Mouse (Mus musculus): ENCODE results near the gene Lztfl1. TPM values are rescaled to one million over a fixed set of nuclear protein-coding genes. Genes with fewer than 3 reads are reported as not detected.

Lztfl1 gene
- polyA plus RNA-seq, 1 experiment = 19.1 TPM

- TF ChIP-seq CTCF (IDR thresholded peaks at IDR 0.05; ENCODE audit: borderline replicate concordance, extremely low read depth, insufficient read depth, insufficient read length) = no peak
- TF ChIP-seq POLR2A (IDR thresholded peaks at IDR 0.05; ENCODE audit: borderline replicate concordance, extremely low read depth, insufficient read depth, insufficient read length, poor library complexity, severe bottlenecking) = no peak
- no peak for DNase-seq (ENCODE audit: low read depth)
Observed at GRCm38 (mm10) chr9:123734133-123734532, 16.6 kb upstream of the Lztfl1 start.

GRCm38 (mm10) chr9:123731271-123731670, 13.8 kb upstream of the Lztfl1 start:
- no peak for DNase-seq (ENCODE audit: low read depth)
- TF ChIP-seq POLR2A (IDR thresholded peaks at IDR 0.05; ENCODE audit: borderline replicate concordance, extremely low read depth, insufficient read depth, insufficient read length, poor library complexity, severe bottlenecking) (no peak), CTCF (IDR thresholded peaks at IDR 0.05; ENCODE audit: borderline replicate concordance, extremely low read depth, insufficient read depth, insufficient read length) (no peak)

- TF ChIP-seq POLR2A (IDR thresholded peaks at IDR 0.05; ENCODE audit: borderline replicate concordance, extremely low read depth, insufficient read depth, insufficient read length, poor library complexity, severe bottlenecking) = no peak
- TF ChIP-seq CTCF (IDR thresholded peaks at IDR 0.05; ENCODE audit: borderline replicate concordance, extremely low read depth, insufficient read depth, insufficient read length) = no peak
- no peak for DNase-seq (ENCODE audit: low read depth)
Observed at GRCm38 (mm10) chr9:123722737-123723493, 5.4 kb upstream of the Lztfl1 start.

GRCm38 (mm10) chr9:123716301-123716700, 1.2 kb downstream of the Lztfl1 start:
- DNase-seq (ENCODE audit: low read depth) = no peak
- TF ChIP-seq POLR2A (IDR thresholded peaks at IDR 0.05; ENCODE audit: borderline replicate concordance, extremely low read depth, insufficient read depth, insufficient read length, poor library complexity, severe bottlenecking) (no peak), CTCF (IDR thresholded peaks at IDR 0.05; ENCODE audit: borderline replicate concordance, extremely low read depth, insufficient read depth, insufficient read length) (no peak)

GRCm38 (mm10) chr9:123713111-123713510, 4.4 kb downstream of the Lztfl1 start:
- DNase-seq (ENCODE audit: low read depth) = no peak
- TF ChIP-seq POLR2A (IDR thresholded peaks at IDR 0.05; ENCODE audit: borderline replicate concordance, extremely low read depth, insufficient read depth, insufficient read length, poor library complexity, severe bottlenecking) (no peak), CTCF (IDR thresholded peaks at IDR 0.05; ENCODE audit: borderline replicate concordance, extremely low read depth, insufficient read depth, insufficient read length) (no peak)

GRCm38 (mm10) chr9:123709226-123709625, 8.3 kb downstream of the Lztfl1 start:
- DNase-seq (ENCODE audit: low read depth) = no peak
- TF ChIP-seq CTCF (IDR thresholded peaks at IDR 0.05; ENCODE audit: borderline replicate concordance, extremely low read depth, insufficient read depth, insufficient read length) (no peak), POLR2A (IDR thresholded peaks at IDR 0.05; ENCODE audit: borderline replicate concordance, extremely low read depth, insufficient read depth, insufficient read length, poor library complexity, severe bottlenecking) (no peak)

GRCm38 (mm10) chr9:123701822-123702221, 15.7 kb downstream of the Lztfl1 start:
- TF ChIP-seq CTCF (IDR thresholded peaks at IDR 0.05; ENCODE audit: borderline replicate concordance, extremely low read depth, insufficient read depth, insufficient read length) = no peak
- DNase-seq (ENCODE audit: low read depth) = no peak

- TF ChIP-seq CTCF (IDR thresholded peaks at IDR 0.05; ENCODE audit: borderline replicate concordance, extremely low read depth, insufficient read depth, insufficient read length) = no peak
- TF ChIP-seq POLR2A (IDR thresholded peaks at IDR 0.05; ENCODE audit: borderline replicate concordance, extremely low read depth, insufficient read depth, insufficient read length, poor library complexity, severe bottlenecking) = no peak
- no peak for DNase-seq (ENCODE audit: low read depth)
Observed at GRCm38 (mm10) chr9:123695634-123696302, 21.7 kb downstream of the Lztfl1 start.

GRCm38 (mm10) chr9:123688227-123688626, 29.3 kb downstream of the Lztfl1 start:
- DNase-seq (ENCODE audit: low read depth) = no peak
- TF ChIP-seq CTCF (IDR thresholded peaks at IDR 0.05; ENCODE audit: borderline replicate concordance, extremely low read depth, insufficient read depth, insufficient read length) (no peak), POLR2A (IDR thresholded peaks at IDR 0.05; ENCODE audit: borderline replicate concordance, extremely low read depth, insufficient read depth, insufficient read length, poor library complexity, severe bottlenecking) (no peak)

GRCm38 (mm10) chr9:123686206-123686605, 31.3 kb downstream of the Lztfl1 start:
- peak; percentile 35 for DNase-seq (ENCODE audit: low read depth)
- no peak for TF ChIP-seq CTCF (IDR thresholded peaks at IDR 0.05; ENCODE audit: borderline replicate concordance, extremely low read depth, insufficient read depth, insufficient read length)
- TF ChIP-seq POLR2A (IDR thresholded peaks at IDR 0.05; ENCODE audit: borderline replicate concordance, extremely low read depth, insufficient read depth, insufficient read length, poor library complexity, severe bottlenecking) = no peak

- no peak for TF ChIP-seq CTCF (IDR thresholded peaks at IDR 0.05; ENCODE audit: borderline replicate concordance, extremely low read depth, insufficient read depth, insufficient read length)
- no peak for TF ChIP-seq POLR2A (IDR thresholded peaks at IDR 0.05; ENCODE audit: borderline replicate concordance, extremely low read depth, insufficient read depth, insufficient read length, poor library complexity, severe bottlenecking)
- no peak for DNase-seq (ENCODE audit: low read depth)
Observed at GRCm38 (mm10) chr9:123683704-123684103, 33.8 kb downstream of the Lztfl1 start.

- no peak for DNase-seq (ENCODE audit: low read depth)
- TF ChIP-seq POLR2A (IDR thresholded peaks at IDR 0.05; ENCODE audit: borderline replicate concordance, extremely low read depth, insufficient read depth, insufficient read length, poor library complexity, severe bottlenecking) = no peak
- no peak for TF ChIP-seq CTCF (IDR thresholded peaks at IDR 0.05; ENCODE audit: borderline replicate concordance, extremely low read depth, insufficient read depth, insufficient read length)
Observed at GRCm38 (mm10) chr9:123679198-123679597, 38.3 kb downstream of the Lztfl1 start.

Measured in brain, embryonic 14.5 days (tissue).